Mouse (Mus musculus) bone marrow, adult 2 months (tissue): ENCODE results near the gene Tspan2.

ENCODE experiments used
- CTCF ChIP-seq: fragments of 200-500 bp; IDR thresholded peaks from 2 replicates; pipeline ENCODE4 v1.5.1; 2011; ENCODE audit warnings: low read length, control low read depth; ENCODE audit not compliant: control insufficient read depth, insufficient read depth
- POLR2A ChIP-seq: fragments of 200-500 bp; IDR thresholded peaks from 2 replicates; pipeline ENCODE4 v1.6.1; 2011; ENCODE audit warnings: low read depth, mild to moderate bottlenecking, control low read depth, low read length, borderline replicate concordance; ENCODE audit not compliant: control insufficient read depth

DNA sequence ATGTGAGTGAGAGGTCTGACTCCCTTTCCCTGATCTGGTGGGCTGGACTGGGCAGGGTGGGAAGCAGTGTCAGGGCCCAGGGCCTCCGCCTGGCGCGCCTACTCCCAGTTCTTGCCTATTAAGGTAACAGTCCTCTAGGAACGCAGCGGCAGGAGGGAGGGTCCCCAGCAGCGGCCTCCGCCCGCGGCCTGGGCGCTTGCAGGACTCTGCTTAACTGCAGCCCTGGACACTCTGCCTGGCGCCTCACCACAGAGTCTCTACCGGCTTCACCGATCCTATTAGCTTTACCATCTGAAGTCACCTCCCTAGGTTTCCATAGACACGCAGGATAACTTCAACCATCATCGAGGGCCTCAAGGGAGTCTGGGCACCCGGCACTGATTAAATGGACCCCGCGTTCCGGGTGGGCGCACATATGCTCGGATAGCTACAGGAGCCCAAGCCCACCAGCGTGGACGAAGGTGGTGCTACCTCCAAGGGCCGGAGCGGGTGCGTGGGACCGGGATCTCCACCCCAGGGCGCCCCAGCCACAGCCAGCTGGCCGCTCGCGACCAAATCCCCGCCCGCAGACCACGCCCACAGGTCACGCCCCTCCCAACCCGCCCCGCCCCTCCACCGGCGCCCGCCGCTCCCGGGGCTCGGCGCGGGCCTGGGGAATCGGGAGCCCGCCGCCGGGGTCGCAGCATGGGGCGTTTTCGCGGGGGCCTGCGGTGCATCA is at the start of gene Tspan2:
- TF ChIP-seq CTCF = no peak
- peak; percentile 28; the same call in 1 of the 2 replicates for TF ChIP-seq POLR2A
